Mouse (Mus musculus) heart, adult 18-20 months (tissue): Measurements from ENCODE around the gene Ms4a7. TPM values are rescaled to one million over a fixed set of nuclear protein-coding genes. Genes with fewer than 3 reads are reported as not detected.

Source experiments
- total RNA-seq, 2 experiments: library from RNA; stranded (reverse); gene quantifications; 2 replicates each; pipeline ENCODE4 v1.2.3; 2021

The Ms4a7 gene
- total RNA-seq, 2 experiments from 2014 or later, result 1.7 to 1.9 TPM

Other genes with a start within 250 kb of the Ms4a7 start
- not detected for gene 1700017D01Rik, start 205.3 kb downstream of the Ms4a7 start, total RNA-seq
- gene 1700025F22Rik, start 170.8 kb downstream of the Ms4a7 start, total RNA-seq, result not detected
- gene Ms4a13, start 139.4 kb downstream of the Ms4a7 start, total RNA-seq, result not detected
- gene Ms4a12, start 103.7 kb downstream of the Ms4a7 start, total RNA-seq, result not detected
- gene Ms4a1, start 69.9 kb downstream of the Ms4a7 start, total RNA-seq, result 1 to 10 TPM in 1 of 2 experiments, under 1 TPM in 1; 0.35 to 4.4 TPM
- gene Ms4a5, start 52.3 kb downstream of the Ms4a7 start, total RNA-seq, result not detected
- gene Ms4a14, start 21.7 kb downstream of the Ms4a7 start, total RNA-seq, result under 1 TPM in 1 of 2 experiments, not detected in 1; 0.12 TPM
- gene Ms4a4a, start 39.4 kb upstream of the Ms4a7 start, total RNA-seq, result 1 to 10 TPM; 9.1 to 9.5 TPM
- 1 to 10 TPM in 1 of 2 experiments, under 1 TPM in 1; 0.94 to 1.3 TPM for gene Ms4a4c, start 68.6 kb upstream of the Ms4a7 start, total RNA-seq
- 1 to 10 TPM; 1.1 to 5.0 TPM for gene Ms4a4b, start 107.4 kb upstream of the Ms4a7 start, total RNA-seq
- gene Ms4a6c, start 133.2 kb upstream of the Ms4a7 start, total RNA-seq, result 1 to 10 TPM; 7.6 to 9.6 TPM
- under 1 TPM in 1 of 2 experiments, not detected in 1; 0.82 TPM for gene Gm8369, start 149.8 kb upstream of the Ms4a7 start, total RNA-seq
- 1 to 10 TPM; 7.0 to 9.7 TPM for gene Ms4a6b, start 180.4 kb upstream of the Ms4a7 start, total RNA-seq
- 1 to 10 TPM; 5.4 to 6.7 TPM for gene Ms4a4d, start 200.7 kb upstream of the Ms4a7 start, total RNA-seq